Mouse (Mus musculus): ENCODE results near the gene Pax2.

- TF ChIP-seq POLR2A (IDR thresholded peaks at IDR 0.05; ENCODE audit: low read depth, low read length) (no peak), CTCF (IDR thresholded peaks at IDR 0.05; ENCODE audit: extremely low read depth, insufficient read depth, insufficient read length, insufficient replicate concordance) (no peak)
Measured at GRCm38 (mm10) chr19:44771499-44771898, 15.7 kb downstream of the Pax2 start.

All from spleen, adult 2 months (tissue).